Mouse (Mus musculus): Measurements from ENCODE around the gene Chic2. TPM values are rescaled to one million over a fixed set of nuclear protein-coding genes. Genes with fewer than 3 reads are reported as not detected.
A peak's percentile ranks its signal among the peaks of the same experiment; 100 is the strongest.

Chic2 gene
- total RNA-seq, 1 experiment: 38.9 TPM

DNA sequence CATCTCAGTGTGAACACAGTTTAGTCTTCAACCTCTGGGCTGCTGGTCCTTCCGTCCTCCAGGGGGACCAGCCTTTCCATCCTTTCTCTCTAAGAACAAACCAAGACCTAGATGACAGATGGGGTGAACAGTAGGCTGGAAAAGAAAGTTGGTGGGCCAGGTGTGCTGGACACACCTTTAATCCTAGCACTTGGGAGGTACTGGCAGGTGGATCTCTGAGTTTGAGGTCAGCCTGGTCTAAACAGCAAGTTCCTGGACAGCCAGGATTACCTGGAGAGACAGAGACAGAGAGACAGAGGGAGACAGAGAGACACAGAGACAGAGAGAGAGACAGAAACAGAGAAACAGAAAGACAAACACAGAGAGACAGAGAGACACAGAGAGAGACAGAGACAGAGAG, 89.0 kb downstream of the Chic2 start:
- H3K27ac ChIP-seq (ENCODE audit: insufficient read depth, low read depth, low read length, poor library complexity, severe bottlenecking): no peak overlapping the region
- H3K4me3 ChIP-seq (ENCODE audit: insufficient read depth in 1 of 2, low read depth in 1 of 2, low read length in 2 of 2, poor library complexity in 1 of 2, severe bottlenecking in 1 of 2): no peak overlapping the region
- no peaks in the 10 kb centered on the region for H3K36me3 ChIP-seq (ENCODE audit: control insufficient read depth, insufficient read depth, low read length, poor library complexity, severe bottlenecking)
- no peaks in the 10 kb centered on the region for H3K9me3 ChIP-seq (ENCODE audit: control insufficient read depth, insufficient read depth, low read depth, low read length)
- DNase-seq (ENCODE audit: low read depth, low spot score): no peak
- H3K4me1 ChIP-seq (ENCODE audit: control insufficient read depth in 2 of 2, insufficient read depth in 2 of 2, low read length in 2 of 2, poor library complexity in 1 of 2): peaks cover 0 to 4% of the 10 kb centered on the region in 2 experiments; a peak in 2 of 4 replicates
- no peak for TF ChIP-seq MAFK (IDR thresholded peaks at IDR 0.05; ENCODE audit: insufficient read depth, low read depth, low read length)
- no peak for TF ChIP-seq CHD2 (IDR thresholded peaks at IDR 0.05; ENCODE audit: low read depth, low read length)
- in situ Hi-C loops (cut with MboI; ENCODE audit: low sequenced_read_pairs in 2 of 2, unreplicated experiment in 2 of 2): no loop called here
- no peak overlapping the region for H3K9ac ChIP-seq (ENCODE audit: insufficient read depth, low read depth, low read length, poor library complexity, severe bottlenecking)

DNA sequence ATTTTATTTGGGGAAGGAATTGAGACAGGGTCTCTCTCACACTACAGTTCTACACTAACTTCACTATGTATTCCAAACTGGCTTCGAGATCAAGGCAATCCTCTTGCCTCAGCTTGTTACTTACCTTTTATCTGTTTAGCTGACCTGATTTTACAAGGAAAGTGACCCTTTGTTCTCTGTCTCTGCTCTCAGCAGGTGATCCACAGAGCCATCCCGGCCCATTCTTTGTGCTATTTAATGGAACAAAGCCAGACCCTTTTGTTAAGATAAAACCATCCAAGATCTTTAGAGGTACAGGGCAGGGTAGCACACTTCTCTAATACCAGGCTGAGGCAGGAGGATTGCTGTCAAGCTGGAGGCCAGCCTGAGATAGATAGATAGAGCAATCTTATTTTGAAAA, 91.6 kb downstream of the Chic2 start:
- TF ChIP-seq ZNF384 (IDR thresholded peaks at IDR 0.05; ENCODE audit: low read depth, low read length) (no peak), HCFC1 (IDR thresholded peaks at IDR 0.05; ENCODE audit: borderline replicate concordance, insufficient read depth, low read length) (no peak), CHD2 (IDR thresholded peaks at IDR 0.05; ENCODE audit: low read depth, low read length) (peak; percentile 54; the same call in 1 of the 2 replicates), MAFK (IDR thresholded peaks at IDR 0.05; ENCODE audit: insufficient read depth, low read depth, low read length) (peak; percentile 64; the same call in 1 of the 2 replicates), ZC3H11A (IDR thresholded peaks at IDR 0.05; ENCODE audit: borderline replicate concordance, low read depth, low read length) (no peak)
- in situ Hi-C loops (cut with MboI; ENCODE audit: low sequenced_read_pairs in 2 of 2, unreplicated experiment in 2 of 2): no loop called here
- H3K27ac ChIP-seq (ENCODE audit: insufficient read depth, low read depth, low read length, poor library complexity, severe bottlenecking): no peak overlapping the region; the same call in 1 of the 2 replicates
- H3K9ac ChIP-seq (ENCODE audit: insufficient read depth, low read depth, low read length, poor library complexity, severe bottlenecking): no peak overlapping the region
- peak; percentile 92 for DNase-seq (ENCODE audit: low read depth, low spot score)
- no peaks in the 10 kb centered on the region for H3K36me3 ChIP-seq (ENCODE audit: control insufficient read depth, insufficient read depth, low read length, poor library complexity, severe bottlenecking)
- no peaks in the 10 kb centered on the region for H3K9me3 ChIP-seq (ENCODE audit: control insufficient read depth, insufficient read depth, low read depth, low read length)
- no peak overlapping the region for H3K4me3 ChIP-seq (ENCODE audit: insufficient read depth in 1 of 2, low read depth in 1 of 2, low read length in 2 of 2, poor library complexity in 1 of 2, severe bottlenecking in 1 of 2)
- peaks cover 0 to 2% of the 10 kb centered on the region in 2 experiments; a peak in 1 of 4 replicates for H3K4me1 ChIP-seq (ENCODE audit: control insufficient read depth in 2 of 2, insufficient read depth in 2 of 2, low read length in 2 of 2, poor library complexity in 1 of 2)

DNA sequence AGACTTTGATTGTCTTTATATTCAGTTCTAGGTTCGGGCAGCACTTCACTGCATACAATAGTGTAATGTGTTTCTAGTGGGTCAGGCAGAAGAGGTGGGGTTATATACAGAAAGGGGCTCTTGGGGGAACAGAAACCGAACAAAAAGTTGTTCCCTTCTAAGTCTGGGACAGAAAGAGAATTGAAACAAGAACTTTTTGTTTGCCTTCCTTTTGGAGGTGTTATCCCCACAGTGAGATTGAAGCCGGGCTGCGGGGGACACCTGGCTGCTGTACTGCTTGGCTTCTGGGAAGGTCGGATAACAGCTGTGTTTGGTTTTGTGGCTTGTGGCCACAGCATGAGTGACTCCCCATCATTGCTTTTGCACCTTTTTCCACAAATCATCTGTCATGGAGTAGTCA, 93.2 kb downstream of the Chic2 start:
- Histone ChIP-seq H3K9me3 (ENCODE audit: control insufficient read depth, insufficient read depth, low read depth, low read length) (no peaks in the 10 kb centered on the region), H3K4me1 (ENCODE audit: control insufficient read depth in 2 of 2, insufficient read depth in 2 of 2, low read length in 2 of 2, poor library complexity in 1 of 2) (peaks cover 0 to 2% of the 10 kb centered on the region in 2 experiments; a peak in 1 of 4 replicates), H3K36me3 (ENCODE audit: control insufficient read depth, insufficient read depth, low read length, poor library complexity, severe bottlenecking) (no peaks in the 10 kb centered on the region), H3K27ac (ENCODE audit: insufficient read depth, low read depth, low read length, poor library complexity, severe bottlenecking) (no peak overlapping the region), H3K9ac (ENCODE audit: insufficient read depth, low read depth, low read length, poor library complexity, severe bottlenecking) (no peak overlapping the region), H3K4me3 (ENCODE audit: insufficient read depth in 1 of 2, low read depth in 1 of 2, low read length in 2 of 2, poor library complexity in 1 of 2, severe bottlenecking in 1 of 2) (no peak overlapping the region)
- TF ChIP-seq ZC3H11A (IDR thresholded peaks at IDR 0.05; ENCODE audit: borderline replicate concordance, low read depth, low read length): no peak
- no peak for TF ChIP-seq CHD2 (IDR thresholded peaks at IDR 0.05; ENCODE audit: low read depth, low read length)
- TF ChIP-seq MAFK (IDR thresholded peaks at IDR 0.05; ENCODE audit: insufficient read depth, low read depth, low read length): no peak
- no peak for TF ChIP-seq HCFC1 (IDR thresholded peaks at IDR 0.05; ENCODE audit: borderline replicate concordance, insufficient read depth, low read length)
- TF ChIP-seq ZNF384 (IDR thresholded peaks at IDR 0.05; ENCODE audit: low read depth, low read length): no peak
- in situ Hi-C loops (cut with MboI; ENCODE audit: low sequenced_read_pairs in 2 of 2, unreplicated experiment in 2 of 2): no loop called here
- no peak for DNase-seq (ENCODE audit: low read depth, low spot score)

DNA sequence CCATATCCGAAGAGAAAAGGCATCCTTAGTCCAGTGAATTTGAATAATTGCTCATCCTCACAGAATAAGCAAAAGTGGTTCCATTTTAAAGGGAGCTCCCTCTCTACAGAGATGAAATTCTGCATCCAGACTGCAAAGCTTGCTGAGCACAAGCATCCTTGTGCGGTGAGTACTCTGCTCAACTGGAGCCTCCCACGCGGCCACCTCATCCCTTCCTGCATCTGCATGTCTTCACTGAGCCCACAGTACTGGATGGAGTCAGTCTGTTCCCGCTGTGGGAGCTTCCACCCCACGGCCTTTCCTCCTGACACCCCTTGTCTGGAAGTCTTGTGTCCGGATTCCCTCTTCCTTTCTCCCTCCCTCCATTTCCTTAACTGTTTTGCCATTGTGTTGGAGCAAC, 95.3 kb downstream of the Chic2 start:
- H3K4me3 ChIP-seq (ENCODE audit: insufficient read depth in 1 of 2, low read depth in 1 of 2, low read length in 2 of 2, poor library complexity in 1 of 2, severe bottlenecking in 1 of 2): no peak overlapping the region
- H3K4me1 ChIP-seq (ENCODE audit: control insufficient read depth in 2 of 2, insufficient read depth in 2 of 2, low read length in 2 of 2, poor library complexity in 1 of 2): peaks cover 0 to 2% of the 10 kb centered on the region in 2 experiments; a peak in 1 of 4 replicates
- no peaks in the 10 kb centered on the region for H3K36me3 ChIP-seq (ENCODE audit: control insufficient read depth, insufficient read depth, low read length, poor library complexity, severe bottlenecking)
- no peak overlapping the region for H3K9ac ChIP-seq (ENCODE audit: insufficient read depth, low read depth, low read length, poor library complexity, severe bottlenecking)
- no peaks in the 10 kb centered on the region for H3K9me3 ChIP-seq (ENCODE audit: control insufficient read depth, insufficient read depth, low read depth, low read length)
- in situ Hi-C loops (cut with MboI; ENCODE audit: low sequenced_read_pairs in 2 of 2, unreplicated experiment in 2 of 2): loop anchor here (10.0 to 25.0 kb wide), 3 partner anchors 116 to 637 kb away; no protein-coding TSS in a partner anchor
- no peak for TF ChIP-seq ZNF384 (IDR thresholded peaks at IDR 0.05; ENCODE audit: low read depth, low read length)
- no peak for TF ChIP-seq ZC3H11A (IDR thresholded peaks at IDR 0.05; ENCODE audit: borderline replicate concordance, low read depth, low read length)
- no peak for TF ChIP-seq HCFC1 (IDR thresholded peaks at IDR 0.05; ENCODE audit: borderline replicate concordance, insufficient read depth, low read length)
- no peak for TF ChIP-seq MAFK (IDR thresholded peaks at IDR 0.05; ENCODE audit: insufficient read depth, low read depth, low read length)
- no peak for TF ChIP-seq CHD2 (IDR thresholded peaks at IDR 0.05; ENCODE audit: low read depth, low read length)
- H3K27ac ChIP-seq (ENCODE audit: insufficient read depth, low read depth, low read length, poor library complexity, severe bottlenecking): no peak overlapping the region
- no peak for DNase-seq (ENCODE audit: low read depth, low spot score)

DNA sequence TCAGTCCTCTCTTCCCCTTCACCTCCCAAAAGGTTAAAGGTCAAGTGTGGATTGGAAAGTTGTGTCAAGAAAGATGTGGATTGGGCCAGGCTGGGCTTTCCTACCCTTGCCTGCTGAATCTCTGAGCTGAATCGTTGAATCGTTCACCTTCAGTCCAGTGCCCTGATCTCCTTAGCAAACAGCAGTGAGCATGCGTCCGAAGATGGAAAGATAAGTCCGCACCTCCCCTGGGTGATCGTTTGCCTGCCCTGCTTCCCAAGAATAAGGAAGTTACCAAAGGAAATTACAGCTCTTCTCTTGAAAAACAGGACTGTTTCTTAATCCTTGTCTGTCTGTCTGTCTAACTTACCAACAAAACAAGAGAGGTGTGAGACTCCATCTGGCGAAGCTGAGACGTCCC, 96.1 kb downstream of the Chic2 start:
- no peak overlapping the region for H3K27ac ChIP-seq (ENCODE audit: insufficient read depth, low read depth, low read length, poor library complexity, severe bottlenecking)
- no peak overlapping the region for H3K9ac ChIP-seq (ENCODE audit: insufficient read depth, low read depth, low read length, poor library complexity, severe bottlenecking)
- no peak overlapping the region for H3K4me3 ChIP-seq (ENCODE audit: insufficient read depth in 1 of 2, low read depth in 1 of 2, low read length in 2 of 2, poor library complexity in 1 of 2, severe bottlenecking in 1 of 2)
- TF ChIP-seq HCFC1 (IDR thresholded peaks at IDR 0.05; ENCODE audit: borderline replicate concordance, insufficient read depth, low read length) (no peak), MAFK (IDR thresholded peaks at IDR 0.05; ENCODE audit: insufficient read depth, low read depth, low read length) (no peak), CHD2 (IDR thresholded peaks at IDR 0.05; ENCODE audit: low read depth, low read length) (no peak), ZNF384 (IDR thresholded peaks at IDR 0.05; ENCODE audit: low read depth, low read length) (no peak), ZC3H11A (IDR thresholded peaks at IDR 0.05; ENCODE audit: borderline replicate concordance, low read depth, low read length) (no peak)
- no peak for DNase-seq (ENCODE audit: low read depth, low spot score)
- H3K36me3 ChIP-seq (ENCODE audit: control insufficient read depth, insufficient read depth, low read length, poor library complexity, severe bottlenecking): no peaks in the 10 kb centered on the region
- no peaks in the 10 kb centered on the region for H3K9me3 ChIP-seq (ENCODE audit: control insufficient read depth, insufficient read depth, low read depth, low read length)
- in situ Hi-C loops (cut with MboI; ENCODE audit: low sequenced_read_pairs in 2 of 2, unreplicated experiment in 2 of 2): loop anchor here (10.0 to 25.0 kb wide), 3 partner anchors 116 to 636 kb away; no protein-coding TSS in a partner anchor
- peaks cover 0 to 2% of the 10 kb centered on the region in 2 experiments; a peak in 1 of 4 replicates for H3K4me1 ChIP-seq (ENCODE audit: control insufficient read depth in 2 of 2, insufficient read depth in 2 of 2, low read length in 2 of 2, poor library complexity in 1 of 2)

Data from ES-E14 (cell line).